Mouse (Mus musculus) c-Kit-negative CD71-positive TER-119-positive erythroid progenitor cells, embryonic 14.5 days (primary cell): ENCODE results near the gene Sycp2l.
A peak's percentile ranks its signal among the peaks of the same experiment; 100 is the strongest.
"Not testable (repeated sequence)": the region's sequence is repeated elsewhere in the genome, so short reads cannot be mapped to it uniquely, and the experiment has no call there.

ENCODE experiments used
- DNase-seq: peaks from one replicate; pipeline ENCODE4 v3.0.0-alpha.2; 2013; ENCODE audit warnings: low read depth, low spot score

The Sycp2l gene

GRCm38 (mm10) chr13:41123666-41124225 lies 9.6 kb downstream of the Sycp2l start:
- DNase-seq: no peak

GRCm38 (mm10) chr13:41128326-41128725 lies 14.2 kb downstream of the Sycp2l start:
- DNase-seq: no peak

- DNase-seq: no peak
Measured at GRCm38 (mm10) chr13:41129061-41129460, 15.0 kb downstream of the Sycp2l start.

DNA sequence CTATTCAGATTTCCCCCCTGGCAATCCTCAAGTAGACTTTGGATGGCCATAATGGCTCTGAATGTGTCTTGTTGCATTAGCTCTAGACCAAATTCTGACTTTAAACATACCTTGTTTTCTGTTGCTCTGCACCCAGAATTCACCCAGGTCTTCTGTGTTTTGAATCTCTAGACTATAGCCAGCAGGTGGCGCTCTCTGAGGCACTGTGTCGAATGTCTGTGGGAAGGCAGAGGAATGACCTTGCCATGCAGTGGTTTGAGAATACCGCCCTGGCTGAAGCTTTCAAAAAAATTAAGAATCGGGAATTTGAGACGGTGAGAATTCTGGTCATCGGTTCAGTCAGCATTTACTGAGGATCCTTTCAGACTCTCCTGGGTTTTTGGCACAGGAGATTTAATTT lies 20.8 kb downstream of the Sycp2l start:
- peak; percentile 46 for DNase-seq

GRCm38 (mm10) chr13:41145433-41145970 lies 31.4 kb downstream of the Sycp2l start:
- no peak for DNase-seq

GRCm38 (mm10) chr13:41146271-41146670 lies 32.2 kb downstream of the Sycp2l start:
- DNase-seq: peak; percentile 49

DNA sequence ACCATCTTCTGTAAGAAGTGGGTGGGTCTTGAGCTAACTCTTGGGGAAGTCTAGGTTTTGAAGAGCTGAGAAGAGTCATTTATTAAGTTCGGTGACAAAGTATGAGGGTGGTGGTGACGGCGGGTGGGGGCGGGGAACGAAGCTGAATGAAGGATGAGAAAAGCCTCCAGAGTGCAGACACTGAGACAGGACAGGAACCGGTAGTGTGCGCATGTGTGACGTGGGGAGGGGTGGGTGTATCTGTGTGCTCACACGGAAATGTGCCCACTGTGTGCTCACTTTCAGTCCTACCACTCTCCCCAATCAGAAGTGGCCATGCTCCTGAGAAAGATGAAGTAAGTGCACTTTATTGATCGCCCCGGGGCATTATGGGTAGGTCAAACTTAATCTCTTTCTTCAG lies 39.0 kb downstream of the Sycp2l start:
- DNase-seq: no peak

DNA sequence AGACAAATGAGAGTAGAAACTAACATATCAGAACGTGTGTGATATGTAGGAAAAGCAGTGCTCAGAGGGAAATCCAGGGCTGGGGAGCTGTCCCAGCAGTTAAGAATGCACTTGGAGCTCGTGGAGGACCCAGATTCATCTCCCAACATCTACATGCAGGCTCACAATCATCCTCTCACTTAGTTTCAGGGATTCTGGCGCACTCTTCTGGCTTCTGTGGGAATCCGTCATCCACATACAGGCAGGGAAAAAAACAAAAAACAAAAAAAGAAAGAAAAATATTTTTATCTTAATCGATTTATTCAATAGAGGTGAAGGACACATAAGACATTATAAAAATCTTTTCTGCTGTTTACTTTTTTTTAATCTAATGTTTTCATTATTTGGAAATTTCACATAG lies 44.3 kb downstream of the Sycp2l start:
- DNase-seq: no peak

GRCm38 (mm10) chr13:41187886-41188285 lies 73.8 kb downstream of the Sycp2l start:
- no peak for DNase-seq

- DNase-seq: no peak
Measured at GRCm38 (mm10) chr13:41195640-41196333, 81.7 kb downstream of the Sycp2l start.

GRCm38 (mm10) chr13:41200861-41201260 lies 86.8 kb downstream of the Sycp2l start:
- no peak for DNase-seq

- DNase-seq: no peak
Measured at GRCm38 (mm10) chr13:41203289-41203688, 89.2 kb downstream of the Sycp2l start.

DNA sequence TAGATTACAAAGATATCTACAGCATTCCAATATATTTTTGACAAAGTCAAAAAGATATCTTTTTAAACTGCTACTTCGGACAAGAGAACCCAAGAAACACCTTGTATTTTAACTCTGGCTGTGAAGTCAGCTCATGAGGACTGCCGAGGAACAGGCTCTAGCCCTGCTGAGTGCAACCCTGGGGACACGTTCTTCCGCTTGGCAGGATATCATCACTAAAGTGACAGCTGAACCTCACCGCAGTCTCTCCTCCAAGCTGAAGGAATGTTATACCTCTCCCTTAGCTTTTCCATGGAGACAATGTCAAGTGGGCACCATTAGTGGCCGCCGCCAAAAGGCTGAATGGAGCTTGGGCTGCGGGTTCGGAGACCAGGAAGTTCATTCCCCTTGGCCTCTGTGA lies 89.6 kb downstream of the Sycp2l start:
- no peak for DNase-seq

DNA sequence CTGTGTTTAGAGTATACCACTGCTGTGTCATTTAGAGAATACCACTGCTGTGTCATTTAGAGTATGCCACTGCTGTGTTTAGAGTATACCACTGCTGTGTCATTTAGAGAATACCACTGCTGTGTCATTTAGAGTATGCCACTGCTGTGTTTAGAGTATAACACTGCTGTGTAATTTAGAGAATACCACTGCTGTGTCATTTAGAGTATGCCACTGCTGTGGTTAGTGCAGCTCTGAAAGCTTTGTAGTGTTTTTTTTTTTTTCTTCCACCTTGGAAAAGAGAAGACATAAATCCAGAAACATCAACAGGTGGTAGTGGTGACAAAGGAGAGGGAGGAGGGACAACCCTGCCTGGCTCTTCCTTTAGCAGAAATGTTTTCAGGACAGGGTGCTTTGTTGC lies 91.5 kb downstream of the Sycp2l start:
- DNase-seq: not testable (repeated sequence)

- no peak for DNase-seq
Measured at GRCm38 (mm10) chr13:41206241-41206640, 92.1 kb downstream of the Sycp2l start.

GRCm38 (mm10) chr13:41211276-41211675 lies 97.2 kb downstream of the Sycp2l start:
- DNase-seq: no peak

- no peak for DNase-seq
Measured at GRCm38 (mm10) chr13:41212558-41213322, 98.6 kb downstream of the Sycp2l start.

DNA sequence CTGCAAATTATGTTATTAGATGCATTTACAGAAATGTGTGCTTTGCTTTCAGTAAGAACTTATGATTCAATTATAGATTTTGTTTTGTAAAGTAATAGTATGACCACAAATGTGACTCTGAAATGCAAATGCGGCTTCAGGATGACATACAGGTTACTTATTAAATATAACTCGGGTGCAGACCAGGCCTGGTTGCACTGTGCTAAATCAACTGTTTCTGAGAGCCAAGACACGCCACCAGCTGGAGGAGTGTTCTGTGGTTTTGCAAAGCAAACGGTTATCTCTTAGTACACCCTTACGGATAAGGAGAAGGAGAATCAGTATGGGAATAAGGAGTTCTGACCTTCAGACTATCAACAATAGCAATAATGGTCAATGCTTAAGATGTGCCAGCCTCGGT lies 101.6 kb downstream of the Sycp2l start:
- no peak for DNase-seq

DNA sequence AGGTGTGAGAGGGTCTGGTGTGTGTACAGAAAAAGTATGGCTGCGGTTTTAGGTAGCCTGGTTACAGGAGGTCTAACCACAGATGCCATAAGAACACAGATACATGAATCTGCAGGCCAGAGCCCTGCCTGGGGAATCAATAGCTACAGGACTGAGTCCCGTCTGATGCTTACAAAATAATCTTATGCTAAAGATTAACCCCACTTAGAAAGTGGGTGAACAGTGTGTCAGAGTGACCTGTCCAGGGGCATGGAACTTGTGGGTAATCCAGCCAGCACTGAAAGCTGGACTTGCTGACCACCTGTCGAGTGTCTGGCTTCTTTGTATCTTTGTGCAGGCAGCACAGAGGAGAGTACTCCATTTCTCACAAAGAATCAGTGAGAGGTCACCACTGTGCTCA lies 102.1 kb downstream of the Sycp2l start:
- DNase-seq: no peak

GRCm38 (mm10) chr13:41219056-41219455 lies 104.9 kb downstream of the Sycp2l start:
- DNase-seq: no peak

DNA sequence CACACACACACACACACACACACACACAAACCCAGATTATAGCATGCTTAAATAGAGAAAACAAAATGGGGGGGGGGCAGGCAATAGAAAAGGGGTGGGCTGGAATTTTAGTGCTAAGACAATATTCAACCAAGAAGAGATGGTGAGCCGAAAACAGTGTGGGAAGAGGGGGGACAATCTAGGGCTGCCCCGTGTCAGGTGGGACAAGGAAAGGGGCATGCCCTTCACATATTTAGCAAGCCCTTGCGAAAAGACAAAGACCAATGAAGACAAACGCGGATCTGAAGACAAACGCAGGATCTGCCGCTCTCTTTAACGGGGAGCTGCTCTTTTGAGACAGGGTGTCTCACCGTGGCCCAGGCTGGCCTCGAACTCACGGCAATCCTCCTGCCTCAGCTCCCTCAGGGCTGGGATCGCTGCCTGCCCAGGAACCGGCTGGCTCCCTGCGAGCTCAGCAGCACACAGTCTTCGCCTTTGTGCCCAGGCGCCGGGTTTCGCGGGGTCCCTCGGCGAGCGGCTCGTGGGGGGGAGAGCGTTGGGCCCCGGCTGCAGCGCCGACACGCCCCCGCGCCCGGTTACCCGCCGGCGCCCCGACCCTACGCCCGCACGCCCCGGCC lies 105.7 kb downstream of the Sycp2l start:
- no peak for DNase-seq

- no peak for DNase-seq
Measured at GRCm38 (mm10) chr13:41220304-41220834, 106.3 kb downstream of the Sycp2l start, which contains the start of gene Elovl2. Elovl2 (minus strand) TSS chr13:41220405.
